Mouse (Mus musculus) midbrain, embryonic 13.5 days (tissue): ENCODE measurements around the gene Cd27. TPM values are rescaled to one million over a fixed set of nuclear protein-coding genes. Genes with fewer than 3 reads are reported as not detected.

Experiments
- ATAC-seq: fragments of 200-750 bp; cut with Nextera tagmentation; 2 replicates; pipeline ENCODE4 v1.8.0; 2017; ENCODE audit warnings: mild to moderate bottlenecking, moderate TSS enrichment, moderate library complexity
- H3K27ac ChIP-seq: fragments of 300-500 bp; sonication (generic); 2 replicates; pipeline ENCODE4 v1.5.1; 2015; ENCODE audit warnings: inconsistent platforms, mild to moderate bottlenecking, moderate library complexity
- H3K27me3 ChIP-seq: fragments of 300-500 bp; sonication (generic); 2 replicates; pipeline ENCODE4 v1.6.1; 2015; ENCODE audit warnings: mild to moderate bottlenecking, inconsistent platforms
- H3K36me3 ChIP-seq: fragments of 300-500 bp; sonication (generic); 2 replicates; pipeline ENCODE4 v1.6.1; 2015; ENCODE audit warnings: mild to moderate bottlenecking, inconsistent platforms
- H3K4me1 ChIP-seq: fragments of 300-500 bp; sonication (generic); replicated peaks from 2 replicates; pipeline ENCODE4 v1.6.1; 2015; ENCODE audit warnings: inconsistent platforms
- H3K4me2 ChIP-seq: fragments of 300-500 bp; sonication (generic); replicated peaks from 2 replicates; pipeline ENCODE4 v1.6.1; 2015; ENCODE audit warnings: moderate library complexity, mild to moderate bottlenecking, inconsistent platforms
- H3K4me3 ChIP-seq: fragments of 300-500 bp; sonication (generic); replicated peaks from 2 replicates; pipeline ENCODE4 v1.5.1; 2015; ENCODE audit warnings: mild to moderate bottlenecking, inconsistent platforms
- H3K9ac ChIP-seq: fragments of 300-500 bp; sonication (generic); replicated peaks from 2 replicates; pipeline ENCODE4 v1.6.1; 2015; ENCODE audit warnings: mild to moderate bottlenecking, inconsistent platforms
- H3K9me3 ChIP-seq: fragments of 300-500 bp; sonication (generic); 2 replicates; pipeline ENCODE4 v1.6.1; 2016; ENCODE audit warnings: mild to moderate bottlenecking, inconsistent platforms
- WGBS: fragments of 180-500 bp; shearing (Covaris S2); methylation state at CpG from one replicate; pipeline ENCODE4 v1.1.7; 2015; 5-methylcytosine and 5-hydroxymethylcytosine counted together
- polyA plus RNA-seq: library from polyadenylated mRNA; unstranded; fragments of >200 nt; fragmentation: Nextera tagmentation; extraction: Ambion mirVana; gene quantifications from 2 replicates; pipeline ENCODE4 v1.2.1, GENCODE M21; 2015

Gene Cd27
- polyA plus RNA-seq, 1 experiment from 2014 or later: 2.5 TPM

- H3K27ac ChIP-seq: no peak overlapping the region
- H3K36me3 ChIP-seq: no peaks in the 10 kb centered on the region
- H3K4me3 ChIP-seq: no peak overlapping the region
- H3K9me3 ChIP-seq: no peaks in the 10 kb centered on the region
- peaks cover 8% of the 10 kb centered on the region for H3K27me3 ChIP-seq
- WGBS: 76% methylated on average over 13 of the region's 13 CpGs
- no peak overlapping the region for H3K9ac ChIP-seq
- H3K4me2 ChIP-seq: no peak overlapping the region
- no peak for ATAC-seq
- no peaks in the 10 kb centered on the region for H3K4me1 ChIP-seq
Measured at GRCm38 (mm10) chr6:125266091-125266490, 29.3 kb upstream of the Cd27 start.

GRCm38 (mm10) chr6:125265239-125265638, 28.4 kb upstream of the Cd27 start:
- no peaks in the 10 kb centered on the region for H3K36me3 ChIP-seq
- WGBS: 68% methylated on average over 10 of the region's 10 CpGs
- H3K4me3 ChIP-seq: no peak overlapping the region
- no peaks in the 10 kb centered on the region for H3K9me3 ChIP-seq
- H3K4me1 ChIP-seq: no peaks in the 10 kb centered on the region
- no peak for ATAC-seq
- H3K4me2 ChIP-seq: no peak overlapping the region
- H3K27me3 ChIP-seq: 0 out of 2 replicates have a peak, but pooled peaks cover under 1% of the 10 kb centered on the region
- H3K9ac ChIP-seq: no peak overlapping the region
- no peak overlapping the region for H3K27ac ChIP-seq

- H3K9ac ChIP-seq: no peak overlapping the region
- H3K9me3 ChIP-seq: no peaks in the 10 kb centered on the region
- no peak for ATAC-seq
- no peak overlapping the region for H3K4me2 ChIP-seq
- no peak overlapping the region for H3K4me3 ChIP-seq
- 91% methylated on average over 9 of the region's 9 CpGs for WGBS
- H3K36me3 ChIP-seq: no peaks in the 10 kb centered on the region
- H3K27me3 ChIP-seq: no peaks in the 10 kb centered on the region
- no peak overlapping the region for H3K27ac ChIP-seq
- no peaks in the 10 kb centered on the region for H3K4me1 ChIP-seq
Measured at GRCm38 (mm10) chr6:125264219-125264618, 27.4 kb upstream of the Cd27 start.

DNA sequence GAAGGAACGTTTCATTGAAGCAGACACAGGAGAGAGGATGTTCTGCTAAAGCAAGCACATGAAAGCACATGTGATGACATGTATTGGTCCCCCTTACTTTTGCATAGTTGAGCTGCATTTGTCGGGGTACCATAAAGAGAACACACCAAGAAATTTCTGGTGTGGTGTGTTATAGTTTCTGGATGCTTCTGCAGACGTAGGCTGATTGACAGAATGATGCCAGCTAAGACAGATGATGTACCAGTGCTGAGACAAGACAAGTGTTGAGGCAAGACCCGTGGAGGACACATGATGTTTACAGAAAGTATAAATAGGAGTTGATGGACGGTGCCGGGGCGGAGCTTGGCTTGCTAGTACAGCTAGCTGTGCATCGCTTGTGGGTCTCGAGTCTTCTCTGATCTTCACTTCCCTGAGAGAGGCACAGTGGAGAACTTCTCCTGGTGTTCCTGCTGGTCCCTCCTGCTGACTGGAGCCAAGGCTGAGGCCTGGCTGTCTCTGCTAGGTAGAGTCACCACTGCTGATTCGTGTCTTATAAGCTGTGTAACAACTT, 23.3 kb upstream of the Cd27 start:
- ATAC-seq: no peak
- Histone ChIP-seq H3K4me2 (no peak overlapping the region), H3K4me1 (no peaks in the 10 kb centered on the region), H3K9me3 (no peaks in the 10 kb centered on the region), H3K4me3 (no peak overlapping the region), H3K27ac (no peak overlapping the region), H3K27me3 (no peaks in the 10 kb centered on the region), H3K36me3 (no peaks in the 10 kb centered on the region), H3K9ac (no peak overlapping the region)
- WGBS: 86% methylated on average over 10 of the region's 10 CpGs

- Histone ChIP-seq H3K4me1 (no peaks in the 10 kb centered on the region), H3K9me3 (peaks cover 3% of the 10 kb centered on the region; the same call in 1 of the 2 replicates), H3K9ac (no peak overlapping the region), H3K4me3 (no peak overlapping the region), H3K27ac (no peak overlapping the region), H3K4me2 (no peak overlapping the region), H3K27me3 (no peaks in the 10 kb centered on the region), H3K36me3 (no peaks in the 10 kb centered on the region)
- no peak for ATAC-seq
- 80% methylated on average over 8 of the region's 8 CpGs for WGBS
Measured at GRCm38 (mm10) chr6:125256222-125256966, 19.6 kb upstream of the Cd27 start.

DNA sequence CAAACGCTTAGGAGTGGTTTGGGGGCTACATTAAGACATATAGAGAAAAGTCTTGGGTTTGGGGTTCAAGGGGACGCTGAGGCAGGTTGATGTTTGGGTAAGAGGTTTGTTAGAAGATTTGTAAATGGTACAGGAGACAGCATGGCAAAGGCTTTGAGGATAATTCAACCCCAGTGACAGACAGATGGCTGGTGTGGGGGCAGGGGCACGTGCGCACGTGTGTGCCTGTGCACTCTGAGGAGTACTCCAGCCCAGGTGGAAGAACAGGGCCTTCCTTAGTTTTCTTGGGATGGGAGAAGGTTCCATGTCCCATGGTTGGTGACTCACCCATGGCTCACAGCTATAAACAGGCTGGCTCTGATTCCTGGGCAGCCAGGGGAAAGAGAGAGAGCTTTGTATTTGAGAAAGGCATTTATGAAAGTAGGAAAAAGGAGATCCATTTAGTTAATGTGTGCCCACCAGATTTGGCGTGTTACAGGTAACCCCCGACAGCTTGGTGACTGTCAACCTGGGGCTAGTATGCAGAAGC, 18.8 kb upstream of the Cd27 start:
- Histone ChIP-seq H3K4me1 (no peaks in the 10 kb centered on the region), H3K36me3 (no peaks in the 10 kb centered on the region), H3K27ac (no peak overlapping the region), H3K4me2 (no peak overlapping the region), H3K4me3 (no peak overlapping the region), H3K9me3 (peaks cover 3% of the 10 kb centered on the region; the same call in 1 of the 2 replicates), H3K9ac (no peak overlapping the region), H3K27me3 (no peaks in the 10 kb centered on the region)
- WGBS: 92% methylated on average over 7 of the region's 7 CpGs
- ATAC-seq: no peak

- WGBS: 81% methylated on average over 14 of the region's 14 CpGs
- no peaks in the 10 kb centered on the region for H3K4me1 ChIP-seq
- ATAC-seq: no peak
- peaks cover 3% of the 10 kb centered on the region; the same call in 1 of the 2 replicates for H3K9me3 ChIP-seq
- H3K4me3 ChIP-seq: no peak overlapping the region
- H3K27me3 ChIP-seq: no peaks in the 10 kb centered on the region
- no peak overlapping the region for H3K27ac ChIP-seq
- H3K9ac ChIP-seq: no peak overlapping the region
- H3K4me2 ChIP-seq: no peak overlapping the region
- H3K36me3 ChIP-seq: no peaks in the 10 kb centered on the region
Measured at GRCm38 (mm10) chr6:125253863-125254715, 17.3 kb upstream of the Cd27 start.

GRCm38 (mm10) chr6:125252711-125253110, 15.9 kb upstream of the Cd27 start:
- ATAC-seq: no peak
- WGBS: 92% methylated on average over 8 of the region's 8 CpGs

GRCm38 (mm10) chr6:125252285-125252684, 15.5 kb upstream of the Cd27 start:
- peaks cover 3% of the 10 kb centered on the region; the same call in 1 of the 2 replicates for H3K9me3 ChIP-seq
- H3K4me1 ChIP-seq: no peaks in the 10 kb centered on the region
- WGBS: 93% methylated on average over 3 of the region's 3 CpGs
- H3K27ac ChIP-seq: no peak overlapping the region
- no peaks in the 10 kb centered on the region for H3K27me3 ChIP-seq
- H3K9ac ChIP-seq: no peak overlapping the region
- H3K36me3 ChIP-seq: no peaks in the 10 kb centered on the region
- ATAC-seq: no peak
- no peak overlapping the region for H3K4me2 ChIP-seq
- H3K4me3 ChIP-seq: no peak overlapping the region

More at GRCm38 (mm10) chr6:125252711-125253110, 15.9 kb upstream of the Cd27 start:
- Histone ChIP-seq H3K4me2 (no peak overlapping the region), H3K9me3 (peaks cover 3% of the 10 kb centered on the region; the same call in 1 of the 2 replicates), H3K27ac (no peak overlapping the region), H3K4me1 (no peaks in the 10 kb centered on the region), H3K4me3 (no peak overlapping the region), H3K36me3 (no peaks in the 10 kb centered on the region), H3K9ac (no peak overlapping the region), H3K27me3 (no peaks in the 10 kb centered on the region)

DNA sequence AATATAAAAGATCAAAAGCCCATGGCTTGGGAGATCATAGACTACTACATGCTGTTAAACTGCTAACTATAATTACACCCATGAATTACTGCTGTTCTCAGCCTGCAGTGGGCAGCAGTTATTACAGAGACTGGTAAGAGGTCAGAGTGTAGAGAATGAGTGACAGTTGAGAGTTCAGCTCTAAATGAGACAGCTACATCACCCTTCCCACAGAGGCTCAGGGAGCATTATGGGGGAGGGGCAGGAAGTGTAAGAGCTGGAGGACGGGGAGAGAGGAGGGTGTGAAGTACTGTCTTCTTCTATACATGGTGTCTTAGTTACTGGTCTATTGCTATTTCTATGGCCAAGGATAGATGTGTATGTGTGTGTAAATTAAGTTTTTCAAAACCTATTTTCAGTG, 7.7 kb upstream of the Cd27 start:
- H3K27me3 ChIP-seq: no peaks in the 10 kb centered on the region
- H3K36me3 ChIP-seq: no peaks in the 10 kb centered on the region
- H3K4me3 ChIP-seq: no peak overlapping the region
- no peak for ATAC-seq
- H3K4me1 ChIP-seq: no peaks in the 10 kb centered on the region
- 42% methylated on average over 1 of the region's 1 CpGs for WGBS
- no peak overlapping the region for H3K27ac ChIP-seq
- H3K9ac ChIP-seq: no peak overlapping the region
- H3K4me2 ChIP-seq: no peak overlapping the region
- no peaks in the 10 kb centered on the region for H3K9me3 ChIP-seq

GRCm38 (mm10) chr6:125241566-125241965, 4.8 kb upstream of the Cd27 start:
- Histone ChIP-seq H3K4me2 (no peak overlapping the region), H3K27ac (no peak overlapping the region), H3K9me3 (no peaks in the 10 kb centered on the region), H3K36me3 (no peaks in the 10 kb centered on the region), H3K27me3 (no peaks in the 10 kb centered on the region), H3K9ac (no peak overlapping the region), H3K4me3 (no peak overlapping the region), H3K4me1 (no peaks in the 10 kb centered on the region)
- ATAC-seq: no peak
- 84% methylated on average over 8 of the region's 8 CpGs for WGBS

DNA sequence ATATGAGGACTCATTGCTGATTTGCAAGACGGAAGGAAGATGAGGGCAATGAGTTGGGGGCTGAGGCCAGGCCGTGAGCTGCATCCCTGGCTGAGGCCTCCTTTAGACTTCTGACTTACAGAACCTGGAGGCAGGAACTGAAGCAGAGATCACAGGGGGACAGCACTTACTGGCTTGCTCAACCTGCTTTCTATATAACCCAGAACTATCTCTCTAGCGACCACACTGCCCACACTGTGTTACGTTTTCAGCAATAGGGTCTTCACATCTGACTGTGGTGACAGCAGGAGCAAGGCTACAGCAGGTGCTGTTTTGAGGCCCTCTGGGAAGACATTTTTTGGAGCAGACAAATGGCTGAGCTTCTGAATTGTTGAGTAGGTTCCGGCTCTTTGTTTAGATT, 3.8 kb upstream of the Cd27 start:
- Histone ChIP-seq H3K27ac (no peak overlapping the region), H3K27me3 (no peaks in the 10 kb centered on the region), H3K4me2 (no peak overlapping the region), H3K4me1 (no peaks in the 10 kb centered on the region), H3K9ac (no peak overlapping the region), H3K9me3 (no peaks in the 10 kb centered on the region), H3K36me3 (no peaks in the 10 kb centered on the region), H3K4me3 (no peak overlapping the region)
- 88% methylated on average over 5 of the region's 5 CpGs for WGBS
- ATAC-seq: no peak
